Mouse (Mus musculus) layer of hippocampus, adult 18-20 months (tissue): Measurements from ENCODE around the gene Sash1. TPM values are rescaled to one million over a fixed set of nuclear protein-coding genes. Genes with fewer than 3 reads are reported as not detected.

ENCODE experiments used
- DNase-seq, 2 experiments: peaks; one replicate each; pipeline ENCODE4 v3.0.0; 2022; ENCODE audit warnings: low spot score in 2 of 2
- total RNA-seq, 2 experiments: library from RNA; stranded (reverse); gene quantifications; 2 replicates each; pipeline ENCODE4 v1.2.3; 2021

The Sash1 gene
- total RNA-seq, 2 experiments from 2014 or later: 78.9 to 79.8 TPM

DNA sequence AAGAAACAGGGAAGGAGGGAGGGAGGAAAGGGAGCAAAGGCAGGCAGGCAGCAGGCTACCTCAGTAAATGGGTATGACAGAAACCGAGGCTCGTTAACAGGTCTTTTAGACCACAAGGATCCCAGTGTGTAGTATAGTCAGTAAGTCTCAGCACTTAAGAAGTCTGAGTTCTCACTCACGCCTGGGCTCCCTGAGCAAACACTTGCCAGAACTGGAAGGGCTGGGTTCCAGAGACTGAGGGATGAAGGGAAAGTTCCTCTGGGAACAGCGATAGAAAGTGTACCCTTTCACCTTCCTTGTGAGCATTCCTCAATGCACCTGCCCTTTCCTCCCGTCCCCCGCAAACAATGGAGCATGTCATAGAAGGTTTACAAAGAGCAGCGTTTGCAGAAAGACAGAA is 16.5 kb upstream of the Sash1 start:
- DNase-seq: no peak

GRCm38 (mm10) chr10:8898831-8899511 is 13.1 kb upstream of the Sash1 start:
- no peak for DNase-seq

DNA sequence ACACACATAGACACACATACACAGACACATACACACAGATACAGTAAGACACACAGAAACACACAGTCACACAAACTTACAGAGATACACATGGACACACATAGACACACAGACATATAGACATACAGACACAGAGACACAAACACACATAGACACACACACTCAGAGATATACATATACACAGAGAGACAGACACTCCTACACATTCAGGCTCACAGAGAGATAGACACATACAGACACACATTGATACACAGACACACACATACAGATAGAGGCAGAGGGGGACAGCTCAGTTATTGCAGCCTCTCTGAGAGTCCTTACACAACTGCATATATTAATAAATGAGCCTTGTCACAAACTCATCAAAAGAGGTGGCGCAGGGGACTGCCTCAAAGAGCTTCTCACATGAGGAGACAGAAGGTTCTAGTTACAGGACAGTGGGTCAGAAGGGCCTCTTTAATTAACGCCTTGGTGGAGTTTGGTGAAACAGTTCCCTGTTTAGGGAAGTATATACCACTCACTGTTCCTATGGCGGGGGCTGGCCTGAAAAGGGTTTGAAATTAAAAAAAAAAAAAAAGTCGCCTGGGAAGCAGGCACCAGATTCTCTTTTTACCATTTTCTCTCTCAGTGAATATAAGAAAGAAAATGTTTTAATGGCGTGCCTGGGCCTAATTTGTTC is 12.4 kb upstream of the Sash1 start:
- DNase-seq: no peak

DNA sequence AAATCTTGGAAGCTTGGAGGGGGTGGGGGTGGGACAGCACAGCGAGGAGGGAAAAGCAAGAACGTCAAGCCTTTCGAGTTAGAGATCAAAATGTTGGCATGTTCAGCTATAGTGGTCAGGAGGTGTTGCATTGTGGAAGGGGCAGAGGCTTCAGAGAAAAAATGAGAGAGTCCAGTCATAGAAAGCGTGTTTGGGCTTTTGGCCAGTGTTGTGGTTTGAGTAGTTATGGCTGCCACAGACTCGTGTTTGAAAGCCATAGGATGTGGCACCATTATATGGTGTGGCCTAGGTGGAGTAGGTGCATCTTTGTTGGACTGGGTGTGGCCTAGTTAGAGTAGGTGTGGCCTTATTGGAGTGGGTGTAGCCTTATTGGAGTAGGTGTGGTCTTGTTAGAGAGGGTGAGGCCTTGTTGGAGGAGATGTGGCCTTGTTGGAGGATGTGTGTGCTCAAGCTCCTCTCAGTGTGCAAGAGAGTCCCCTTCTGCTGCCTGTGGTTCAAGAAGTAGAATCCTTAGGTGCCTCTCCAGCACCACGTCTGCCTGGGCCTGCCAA is 9.2 kb upstream of the Sash1 start:
- DNase-seq: no peak

- no peak for DNase-seq
Measured at GRCm38 (mm10) chr10:8890511-8890910, 4.6 kb upstream of the Sash1 start.

DNA sequence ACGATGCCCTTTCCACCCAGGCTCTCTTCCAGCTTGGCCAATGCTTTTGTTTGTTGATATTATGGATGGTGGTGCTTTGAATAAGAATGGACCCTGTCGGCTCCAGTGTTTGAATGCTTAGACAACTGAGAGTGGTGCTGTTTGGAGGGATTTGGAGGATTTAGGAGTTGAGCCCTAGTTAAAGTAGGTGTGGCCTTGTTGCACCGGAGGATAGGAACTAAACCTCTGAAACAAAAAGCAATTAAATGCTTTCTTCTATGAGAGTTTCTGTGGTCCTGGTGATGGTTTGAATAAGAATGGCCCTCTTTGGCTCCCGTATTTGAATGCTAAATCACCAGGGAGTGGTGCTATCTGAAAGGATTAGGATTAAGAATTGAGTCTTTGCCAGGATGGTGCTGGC is 3.5 kb upstream of the Sash1 start:
- DNase-seq: no peak

GRCm38 (mm10) chr10:8886528-8886854 is 621 bp upstream of the Sash1 start:
- no peak for DNase-seq

DNA sequence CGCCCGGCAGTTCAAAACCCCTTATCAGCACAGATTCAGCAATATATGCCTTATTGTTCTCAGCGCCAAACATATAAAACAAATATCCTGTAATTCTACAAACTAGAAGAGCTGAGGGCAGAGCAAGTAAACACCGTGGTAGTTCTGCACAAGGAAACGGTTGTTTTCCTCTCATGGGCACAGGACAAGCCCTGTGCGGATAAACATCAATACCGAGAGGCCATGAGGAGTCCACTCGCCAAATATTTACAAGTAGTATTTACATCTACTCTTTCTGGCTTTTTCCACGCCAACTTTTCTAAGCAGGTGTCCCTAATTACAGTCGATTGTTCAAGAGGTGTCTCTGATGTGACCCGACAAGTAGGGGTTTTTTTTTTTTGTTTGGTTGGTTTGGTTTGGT is 669 bp downstream of the Sash1 start:
- no peak for DNase-seq

- DNase-seq: no peak
Measured at GRCm38 (mm10) chr10:8884565-8884964, 1.3 kb downstream of the Sash1 start.

GRCm38 (mm10) chr10:8883686-8884085 is 2.2 kb downstream of the Sash1 start:
- DNase-seq: no peak

GRCm38 (mm10) chr10:8881736-8882135 is 4.1 kb downstream of the Sash1 start:
- no peak for DNase-seq

GRCm38 (mm10) chr10:8880950-8881675 is 4.8 kb downstream of the Sash1 start:
- no peak for DNase-seq

DNA sequence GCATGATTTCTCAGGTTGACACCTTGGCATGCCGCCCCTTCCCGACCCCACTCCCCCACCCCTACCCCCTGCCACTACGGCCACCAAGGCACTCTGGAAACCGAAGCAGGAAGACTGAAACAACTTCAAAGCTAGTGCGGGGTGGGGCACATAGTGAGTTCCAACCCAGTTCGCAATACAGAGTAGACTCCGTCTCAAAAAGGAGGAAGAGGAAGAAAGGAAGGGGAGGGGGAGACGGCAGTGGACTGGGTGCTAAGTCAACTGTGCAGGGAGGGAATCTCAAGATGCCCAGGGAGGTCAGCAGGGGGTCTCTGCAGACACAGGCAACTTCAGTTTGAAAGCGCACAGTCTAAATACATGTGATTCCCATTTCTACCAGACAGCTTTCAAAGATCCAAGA is 7.0 kb downstream of the Sash1 start:
- DNase-seq: no peak

DNA sequence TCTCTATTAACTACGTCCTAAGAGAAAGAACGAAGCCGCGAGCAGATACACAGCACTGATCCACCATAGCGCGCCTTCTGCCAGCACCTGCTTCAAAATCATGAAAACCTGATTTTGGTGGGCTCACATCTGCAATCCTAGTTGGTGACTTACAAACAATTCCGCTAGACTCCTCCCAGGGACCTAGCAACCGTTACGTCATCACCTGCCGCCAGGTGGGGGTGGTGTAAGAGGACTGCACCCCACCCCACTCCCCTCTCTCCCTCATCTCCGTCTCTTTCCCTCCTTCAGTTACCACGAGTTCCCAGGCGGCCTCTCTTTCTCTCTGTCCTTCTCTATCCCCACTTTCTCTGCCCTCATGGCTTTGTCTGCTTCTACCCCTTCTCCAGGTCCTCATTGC is 7.5 kb downstream of the Sash1 start:
- DNase-seq: no peak

DNA sequence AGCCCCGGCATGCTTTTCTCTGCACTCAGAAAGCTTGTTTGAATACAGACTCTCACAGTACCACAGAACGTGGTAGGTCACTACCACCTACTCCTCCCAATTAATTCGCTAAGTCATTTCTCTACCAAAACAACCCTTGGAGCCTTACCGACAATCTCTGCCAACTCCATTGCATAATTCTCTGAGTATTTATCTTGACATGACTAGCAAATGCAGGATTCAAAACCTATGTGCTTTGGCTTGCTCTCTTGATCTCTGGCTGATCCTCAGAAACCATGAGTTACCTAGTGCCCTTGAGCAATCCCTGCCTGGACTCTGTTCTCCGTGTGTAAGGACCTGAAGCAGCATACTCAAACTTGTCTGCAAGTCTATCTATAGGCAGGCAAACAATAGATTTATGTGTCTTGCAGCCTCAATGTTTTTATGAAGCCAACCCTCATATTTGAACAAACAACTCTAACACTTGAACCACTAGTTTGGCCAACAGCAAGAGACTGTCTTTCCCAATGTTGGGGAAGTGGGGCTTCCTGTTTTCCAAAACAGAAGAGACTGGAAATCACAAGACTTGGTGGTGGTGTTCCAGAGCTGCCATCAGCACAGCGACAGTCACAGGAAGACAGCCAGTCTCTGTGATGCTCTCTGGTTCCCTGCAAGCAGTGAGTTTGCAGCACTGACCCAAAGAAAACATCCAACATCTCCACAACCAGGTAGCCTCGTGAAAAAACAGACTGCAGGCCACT is 12.1 kb downstream of the Sash1 start:
- DNase-seq: peak; percentile 32 to 68

GRCm38 (mm10) chr10:8872788-8873187 is 13.1 kb downstream of the Sash1 start:
- no peak for DNase-seq

- DNase-seq: no peak
Measured at GRCm38 (mm10) chr10:8871935-8872334, 13.9 kb downstream of the Sash1 start.

- DNase-seq: no peak
Measured at GRCm38 (mm10) chr10:8870368-8870767, 15.5 kb downstream of the Sash1 start.

GRCm38 (mm10) chr10:8866062-8866642 is 19.7 kb downstream of the Sash1 start:
- no peak for DNase-seq

- no peak for DNase-seq
Measured at GRCm38 (mm10) chr10:8860655-8861054, 25.2 kb downstream of the Sash1 start.

GRCm38 (mm10) chr10:8858718-8859117 is 27.2 kb downstream of the Sash1 start:
- no peak for DNase-seq
